Mouse (Mus musculus): ENCODE measurements around the gene Proca1. TPM values are rescaled to one million over a fixed set of nuclear protein-coding genes. Genes with fewer than 3 reads are reported as not detected.
A peak's percentile ranks its signal among the peaks of the same experiment; 100 is the strongest.

The Proca1 gene
- total RNA-seq, 2 experiments from 2014 or later, result 3.7 to 5.5 TPM

GRCm38 (mm10) chr11:78190041-78190440 lies 3.2 kb upstream of the Proca1 start:
- DNase-seq (ENCODE audit: low spot score in 2 of 2), result no peak
- no peak for TF ChIP-seq CTCF (conservative IDR thresholded peaks at IDR 0.05)
- Histone ChIP-seq H3K4me3 (peak overlapping the region; percentile 79), H3K27ac (peak overlapping the region; percentile 95)

GRCm38 (mm10) chr11:78194411-78195100 lies 1.4 kb downstream of the Proca1 start:
- DNase-seq (ENCODE audit: low spot score in 2 of 2), result no peak
- H3K27ac ChIP-seq, result peak overlapping the region; percentile 51; the same call in 1 of the 2 replicates
- TF ChIP-seq CTCF (conservative IDR thresholded peaks at IDR 0.05), result no peak
- H3K4me3 ChIP-seq, result peak overlapping the region; percentile 49

- peak overlapping the region; percentile 49 for H3K4me3 ChIP-seq
Measured at GRCm38 (mm10) chr11:78195101-78195863, 2.1 kb downstream of the Proca1 start.

GRCm38 (mm10) chr11:78202372-78202771 lies 9.2 kb downstream of the Proca1 start:
- Histone ChIP-seq H3K27ac (no peak overlapping the region), H3K4me3 (no peak overlapping the region)
- DNase-seq (ENCODE audit: low spot score in 2 of 2), result no peak
- no peak for TF ChIP-seq CTCF (conservative IDR thresholded peaks at IDR 0.05)

More at GRCm38 (mm10) chr11:78195101-78195863, 2.1 kb downstream of the Proca1 start:
- TF ChIP-seq CTCF (conservative IDR thresholded peaks at IDR 0.05), result no peak
- H3K27ac ChIP-seq, result peak overlapping the region; percentile 51; the same call in 1 of the 2 replicates
- DNase-seq (ENCODE audit: low spot score in 2 of 2), result no peak

DNA sequence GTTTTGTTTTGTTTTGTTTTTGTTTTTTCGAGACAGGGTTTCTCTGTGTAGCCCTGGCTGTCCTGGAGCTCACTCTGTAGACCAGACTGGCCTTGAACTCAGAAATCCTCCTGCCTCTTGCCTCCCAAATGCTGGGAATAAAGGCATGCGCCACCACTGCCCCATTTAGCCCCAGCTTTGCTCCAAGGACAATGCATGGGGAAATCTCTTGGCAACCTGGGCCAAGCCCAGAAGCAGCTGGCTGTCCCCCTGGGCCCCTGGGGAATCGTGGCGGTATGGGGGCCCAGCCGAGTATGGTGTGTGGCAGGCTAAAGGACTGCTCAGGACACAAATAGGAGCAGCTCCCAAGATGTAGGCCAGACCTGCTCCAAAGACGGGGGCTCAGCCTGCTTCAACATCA lies 11.1 kb downstream of the Proca1 start:
- Histone ChIP-seq H3K4me3 (no peak overlapping the region), H3K27ac (peak overlapping the region; percentile 78; the same call in 1 of the 2 replicates)
- TF ChIP-seq CTCF (conservative IDR thresholded peaks at IDR 0.05), result no peak
- no peak for DNase-seq (ENCODE audit: low spot score in 2 of 2)

- Histone ChIP-seq H3K27ac (peak overlapping the region; percentile 78), H3K4me3 (no peak overlapping the region)
- no peak for DNase-seq (ENCODE audit: low spot score in 2 of 2)
- TF ChIP-seq CTCF (conservative IDR thresholded peaks at IDR 0.05), result no peak
Measured at GRCm38 (mm10) chr11:78205361-78206206, 12.4 kb downstream of the Proca1 start.

GRCm38 (mm10) chr11:78207190-78207589 lies 14.0 kb downstream of the Proca1 start:
- Histone ChIP-seq H3K27ac (peak overlapping the region; percentile 78; the same call in 1 of the 2 replicates), H3K4me3 (no peak overlapping the region)
- no peak for TF ChIP-seq CTCF (conservative IDR thresholded peaks at IDR 0.05)
- DNase-seq (ENCODE audit: low spot score in 2 of 2), result no peak

DNA sequence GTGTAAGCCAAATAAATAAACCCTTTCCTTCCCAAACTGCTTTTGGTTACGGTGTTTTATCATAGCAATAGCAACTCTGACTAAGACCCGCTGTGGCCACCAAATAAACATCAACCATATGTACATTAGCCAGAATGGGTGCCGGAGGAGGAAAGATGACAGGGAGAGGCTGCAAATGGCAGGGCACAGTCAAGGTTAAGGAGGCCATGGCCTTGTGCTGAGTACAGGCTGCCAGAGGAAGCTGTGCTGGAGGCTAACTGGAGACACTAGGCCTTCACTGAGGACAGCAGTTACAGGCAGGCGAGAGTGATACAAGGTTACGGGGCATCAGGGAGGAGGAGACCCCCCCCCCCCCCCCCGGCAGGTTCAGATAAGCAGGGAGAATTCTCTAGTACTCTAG lies 16.7 kb downstream of the Proca1 start:
- no peak overlapping the region for H3K4me3 ChIP-seq
- DNase-seq (ENCODE audit: low spot score in 2 of 2), result no peak
- H3K27ac ChIP-seq, result no peak overlapping the region
- TF ChIP-seq CTCF (conservative IDR thresholded peaks at IDR 0.05), result no peak

DNA sequence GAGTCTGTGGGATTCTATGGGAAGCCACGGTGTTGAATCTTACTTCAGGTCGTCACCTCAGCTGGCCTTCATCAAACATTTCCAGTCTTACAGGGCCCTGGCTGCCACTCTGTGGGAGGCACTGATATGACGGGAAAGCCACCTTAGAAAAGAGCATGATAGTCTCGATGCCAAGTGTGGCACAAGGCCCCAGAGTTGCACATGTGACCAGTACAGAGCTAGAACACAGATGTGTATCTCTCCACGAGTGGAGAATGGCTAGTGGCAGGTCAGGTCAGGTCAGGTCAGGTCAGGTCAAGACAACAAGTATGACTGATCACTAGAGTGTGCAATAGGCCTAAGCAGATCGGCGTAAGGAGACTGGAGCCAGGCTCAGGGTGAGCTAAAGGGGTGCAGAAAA lies 17.4 kb downstream of the Proca1 start:
- no peak for DNase-seq (ENCODE audit: low spot score in 2 of 2)
- Histone ChIP-seq H3K27ac (no peak overlapping the region), H3K4me3 (no peak overlapping the region)
- no peak for TF ChIP-seq CTCF (conservative IDR thresholded peaks at IDR 0.05)

GRCm38 (mm10) chr11:78211513-78211912 lies 18.3 kb downstream of the Proca1 start:
- DNase-seq (ENCODE audit: low spot score in 2 of 2), result no peak
- H3K4me3 ChIP-seq, result no peak overlapping the region
- no peak overlapping the region for H3K27ac ChIP-seq
- no peak for TF ChIP-seq CTCF (conservative IDR thresholded peaks at IDR 0.05)

DNA sequence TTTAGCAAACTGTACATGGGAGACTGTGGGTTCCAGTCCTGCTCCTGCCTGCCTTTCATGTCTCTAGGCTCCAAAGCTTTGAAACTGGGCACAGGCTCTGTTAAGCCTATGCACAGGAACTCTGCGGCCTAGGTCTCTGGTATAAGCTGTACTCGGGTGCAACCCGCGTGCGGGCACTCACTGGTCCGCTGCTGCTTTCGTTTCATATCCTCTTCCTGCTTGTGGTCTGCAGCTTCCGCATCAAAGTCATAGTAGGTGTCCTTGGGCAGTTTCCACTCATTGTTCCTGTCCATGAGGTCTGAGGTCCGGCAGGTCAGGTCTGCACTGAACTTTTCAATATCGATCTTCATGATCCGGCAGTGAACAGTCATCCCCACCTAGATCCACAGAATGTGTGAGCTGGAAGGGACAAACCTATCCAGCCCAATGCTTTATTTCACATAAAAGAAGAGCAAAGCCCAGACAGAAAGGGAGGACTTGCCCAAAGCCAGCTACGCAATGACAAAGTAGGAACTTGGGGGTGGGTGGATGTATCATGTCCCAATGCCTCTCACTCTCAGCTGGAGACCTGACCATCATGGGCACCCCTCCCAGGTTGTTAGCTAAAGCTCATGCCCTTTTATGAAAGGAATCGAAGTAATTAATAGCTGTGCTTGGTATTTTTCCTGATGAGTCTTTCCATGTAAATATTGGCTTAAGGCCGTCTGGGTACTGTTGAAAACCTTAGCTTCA lies 20.1 kb downstream of the Proca1 start:
- no peak overlapping the region for H3K27ac ChIP-seq
- no peak overlapping the region for H3K4me3 ChIP-seq
- no peak for DNase-seq (ENCODE audit: low spot score in 2 of 2)
- no peak for TF ChIP-seq CTCF (conservative IDR thresholded peaks at IDR 0.05)

GRCm38 (mm10) chr11:78215709-78216317 lies 22.6 kb downstream of the Proca1 start:
- peak in 1 of 2 experiments; percentile 41 for DNase-seq (ENCODE audit: low spot score in 2 of 2)
- no peak for TF ChIP-seq CTCF (conservative IDR thresholded peaks at IDR 0.05)
- no peak overlapping the region for H3K4me3 ChIP-seq
- H3K27ac ChIP-seq, result peak overlapping the region; percentile 84

Data from layer of hippocampus, adult 2 months (tissue).